Mouse (Mus musculus) forebrain, embryonic 14.5 days (tissue): ENCODE results near the gene Umps. TPM values are rescaled to one million over a fixed set of nuclear protein-coding genes. Genes with fewer than 3 reads are reported as not detected.

Experiments used
- ATAC-seq: fragments of 200-750 bp; cut with Nextera tagmentation; 2 replicates; pipeline ENCODE4 v1.8.0; 2017; ENCODE audit warnings: mild to moderate bottlenecking, moderate library complexity
- DNase-seq: peaks from one replicate; pipeline ENCODE4 v3.0.0-alpha.2; 2015; ENCODE audit warnings: low spot score
- H3K27ac ChIP-seq: fragments of 300-500 bp; sonication (generic); 2 replicates; pipeline ENCODE4 v1.5.1; 2014; ENCODE audit warnings: low read depth, mild to moderate bottlenecking, control low read depth, low read length, moderate library complexity
- H3K27me3 ChIP-seq: fragments of 300-500 bp; sonication (generic); replicated peaks from 2 replicates; pipeline ENCODE4 v1.6.1; 2014; ENCODE audit warnings: low read length, control low read depth, mixed read lengths; ENCODE audit not compliant: control insufficient read depth, insufficient read depth
- H3K36me3 ChIP-seq: fragments of 300-500 bp; sonication (generic); 2 replicates; pipeline ENCODE4 v1.6.1; 2014; ENCODE audit warnings: low read length, control low read depth; ENCODE audit not compliant: control insufficient read depth, insufficient read depth
- H3K4me1 ChIP-seq: fragments of 300-500 bp; sonication (generic); 2 replicates; pipeline ENCODE4 v1.6.1; 2014; ENCODE audit warnings: antibody characterized with exemption, low read length, control low read depth; ENCODE audit not compliant: control insufficient read depth, insufficient read depth
- H3K4me2 ChIP-seq: fragments of 300-500 bp; sonication (generic); 2 replicates; pipeline ENCODE4 v1.6.1; 2014; ENCODE audit warnings: mild to moderate bottlenecking, control low read depth, low read length
- H3K4me3 ChIP-seq: fragments of 300-500 bp; sonication (generic); 2 replicates; pipeline ENCODE4 v1.5.1; 2014; ENCODE audit warnings: low read depth, low read length, control low read depth
- H3K9ac ChIP-seq: fragments of 300-500 bp; sonication (generic); 2 replicates; pipeline ENCODE4 v1.6.1; 2014; ENCODE audit warnings: mild to moderate bottlenecking, low read length, control low read depth, moderate library complexity
- H3K9me3 ChIP-seq: fragments of 300-500 bp; sonication (generic); replicated peaks from 2 replicates; pipeline ENCODE4 v1.6.1; 2016; ENCODE audit warnings: low read length, control low read depth, mixed read lengths; ENCODE audit not compliant: control insufficient read depth
- WGBS: fragments of 180-500 bp; shearing (Covaris S2); extraction: QIAGEN DNeasy Blood & Tissue Kit; methylation state at CpG from one replicate; pipeline ENCODE4 v1.1.7; 2014; 5-methylcytosine and 5-hydroxymethylcytosine counted together
- polyA plus RNA-seq: library from polyadenylated mRNA; unstranded; fragments of >200 nt; fragmentation: Nextera tagmentation; extraction: Ambion mirVana; gene quantifications from 2 replicates; pipeline ENCODE4 v1.2.1, GENCODE M21; 2014

The Umps gene
- polyA plus RNA-seq, 1 experiment from 2014 or later, result 39.6 TPM

DNA sequence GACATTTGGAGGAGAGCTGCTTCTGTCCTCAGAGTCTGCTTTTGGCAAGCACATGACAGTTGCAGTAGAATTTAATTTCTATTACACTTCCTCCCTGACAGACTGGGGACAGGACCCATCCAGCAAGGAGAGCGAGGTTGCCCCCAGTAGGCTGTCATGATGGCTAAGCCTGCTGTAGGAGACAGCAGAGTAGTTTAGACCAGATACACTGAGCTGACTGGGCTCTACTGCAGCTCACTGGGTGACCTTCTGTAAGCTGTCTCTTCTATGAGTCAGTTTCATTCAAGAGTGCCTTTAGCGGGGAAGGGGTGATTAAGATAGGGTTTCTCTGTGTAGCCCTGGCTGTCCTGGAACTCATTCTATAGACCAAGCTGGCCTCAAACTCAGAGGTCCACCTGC, 27.7 kb downstream of the Umps start:
- Histone ChIP-seq H3K27me3 (no peaks in the 10 kb centered on the region), H3K4me1 (peaks cover 15% of the 10 kb centered on the region), H3K9me3 (no peaks in the 10 kb centered on the region), H3K36me3 (no peaks in the 10 kb centered on the region), H3K9ac (no peak overlapping the region), H3K27ac (no peak overlapping the region), H3K4me3 (no peak overlapping the region), H3K4me2 (no peak overlapping the region)
- no peak for ATAC-seq
- WGBS, result 89% methylated on average over 2 of the region's 2 CpGs
- no peak for DNase-seq

DNA sequence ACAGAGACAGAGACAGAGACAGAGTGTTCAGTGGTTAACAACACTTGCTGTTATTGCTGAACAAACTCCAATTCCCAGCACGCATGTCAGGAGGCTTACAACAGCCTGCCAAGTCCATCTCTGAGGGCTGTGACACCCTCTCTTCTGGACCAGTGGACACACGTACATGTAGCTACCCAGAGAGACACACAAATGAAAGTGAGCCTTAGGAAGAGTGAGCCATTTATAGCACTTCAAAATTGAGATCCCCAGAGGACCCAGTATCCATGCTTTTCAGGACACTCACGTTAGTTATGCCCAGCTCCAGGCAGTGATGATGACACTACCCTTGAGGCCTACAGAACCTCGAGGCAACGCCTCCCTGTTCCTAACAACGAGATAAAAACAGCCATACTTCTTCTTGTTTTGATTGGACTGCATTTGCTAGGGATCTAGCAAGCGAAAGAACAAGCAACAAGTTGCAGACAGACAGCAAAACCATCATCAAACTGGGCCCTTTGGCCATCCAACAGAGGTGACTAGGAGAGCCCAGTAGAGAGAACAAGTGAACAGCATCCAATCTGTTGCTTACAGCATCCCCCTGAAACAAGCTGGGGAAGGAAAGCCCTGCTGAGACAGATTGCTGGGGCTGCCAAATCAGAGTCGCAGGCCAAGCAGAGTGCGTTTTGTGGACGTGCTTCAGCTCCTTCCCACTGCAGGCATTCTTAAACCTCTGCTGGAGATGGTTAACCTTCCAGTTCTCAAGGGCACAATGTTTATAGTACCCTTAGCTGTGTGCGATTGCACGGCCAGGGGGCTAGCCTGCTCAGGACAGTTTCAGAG, 28.3 kb downstream of the Umps start:
- ATAC-seq, result no peak
- Histone ChIP-seq H3K4me2 (no peak overlapping the region), H3K4me1 (peaks cover 18% of the 10 kb centered on the region)

DNA sequence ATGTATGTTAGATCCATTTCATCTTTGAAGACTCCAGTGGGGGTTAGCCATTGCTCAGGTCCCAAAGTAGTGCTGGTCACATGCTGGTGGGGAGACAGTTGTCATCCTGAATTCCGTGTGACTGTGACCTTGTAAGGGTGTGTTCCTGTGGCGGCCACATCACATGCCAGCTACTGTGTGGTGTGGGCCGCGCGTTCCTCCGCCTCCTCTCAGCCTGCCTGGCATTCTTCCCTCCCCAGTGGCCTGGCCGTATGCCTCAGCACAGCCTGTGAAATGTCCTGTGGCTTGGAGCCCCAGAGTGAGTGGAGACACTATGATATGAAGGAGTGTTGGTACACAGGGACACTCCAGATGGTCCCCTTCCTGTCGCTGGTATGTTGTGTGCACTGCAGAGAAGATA, 29.3 kb downstream of the Umps start:
- no peak for ATAC-seq
- no peak for DNase-seq
- Histone ChIP-seq H3K36me3 (no peaks in the 10 kb centered on the region), H3K27me3 (no peaks in the 10 kb centered on the region), H3K4me2 (no peak overlapping the region), H3K27ac (no peak overlapping the region), H3K9me3 (no peaks in the 10 kb centered on the region), H3K9ac (no peak overlapping the region), H3K4me1 (peaks cover 18% of the 10 kb centered on the region), H3K4me3 (no peak overlapping the region)
- 84% methylated on average over 8 of the region's 8 CpGs for WGBS

More for the DNA sequence above, 28.3 kb downstream of the Umps start:
- H3K27ac ChIP-seq, result no peak overlapping the region
- no peaks in the 10 kb centered on the region for H3K36me3 ChIP-seq
- no peaks in the 10 kb centered on the region for H3K27me3 ChIP-seq
- H3K4me3 ChIP-seq, result no peak overlapping the region
- H3K9me3 ChIP-seq, result no peaks in the 10 kb centered on the region
- no peak overlapping the region for H3K9ac ChIP-seq
- DNase-seq, result no peak
- WGBS, result 82% methylated on average over 12 of the region's 12 CpGs

DNA sequence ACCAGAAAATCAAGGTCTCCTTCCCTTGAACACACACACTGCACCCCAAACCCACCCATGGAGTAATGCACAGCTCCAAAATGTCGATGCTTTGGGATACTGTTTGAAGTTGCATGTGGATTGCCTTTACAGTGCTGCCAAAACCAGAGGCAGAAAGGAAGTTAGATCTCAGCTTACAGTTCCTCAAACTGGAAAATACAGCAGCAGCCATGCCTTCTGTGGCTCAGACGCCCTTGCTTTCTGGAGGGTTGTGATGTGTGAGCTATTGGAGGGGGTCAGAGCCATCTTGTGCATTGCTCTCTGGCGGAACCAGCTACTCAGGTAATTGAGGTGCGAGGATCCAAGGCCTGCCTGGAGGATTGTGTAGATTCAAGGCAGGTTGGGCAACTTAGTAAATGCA, 30.0 kb downstream of the Umps start:
- no peaks in the 10 kb centered on the region for H3K27me3 ChIP-seq
- WGBS, result 91% methylated on average over 4 of the region's 4 CpGs
- H3K4me1 ChIP-seq, result peaks cover 16% of the 10 kb centered on the region
- ATAC-seq (no peak), DNase-seq (no peak)
- H3K4me3 ChIP-seq, result no peak overlapping the region
- no peaks in the 10 kb centered on the region for H3K36me3 ChIP-seq
- H3K4me2 ChIP-seq, result no peak overlapping the region
- no peaks in the 10 kb centered on the region for H3K9me3 ChIP-seq
- no peak overlapping the region for H3K9ac ChIP-seq
- H3K27ac ChIP-seq, result no peak overlapping the region

DNA sequence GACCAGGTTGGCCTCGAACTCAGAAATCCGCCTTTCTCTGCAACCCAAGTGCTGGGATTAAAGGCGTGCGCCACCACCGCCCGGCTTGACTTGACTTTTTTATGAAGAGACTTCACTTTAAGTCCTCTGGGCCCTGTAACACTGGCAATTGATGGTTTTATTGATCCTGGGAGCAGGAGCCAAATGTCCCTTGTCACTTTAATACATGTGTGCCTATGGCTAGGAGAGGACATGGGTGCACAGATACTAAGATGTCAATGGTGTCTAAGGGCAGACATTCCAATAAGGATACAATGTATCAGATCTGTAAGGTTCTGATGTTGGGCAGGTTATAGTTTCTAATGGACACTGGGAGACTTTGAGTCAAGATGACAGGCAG, 31.4 kb downstream of the Umps start:
- Histone ChIP-seq H3K27ac (no peak overlapping the region), H3K4me2 (no peak overlapping the region), H3K4me3 (no peak overlapping the region), H3K9ac (no peak overlapping the region), H3K9me3 (no peaks in the 10 kb centered on the region), H3K36me3 (no peaks in the 10 kb centered on the region), H3K4me1 (peaks cover 9% of the 10 kb centered on the region), H3K27me3 (no peaks in the 10 kb centered on the region)
- no peak for ATAC-seq
- no peak for DNase-seq
- WGBS, result 90% methylated on average over 6 of the region's 6 CpGs

DNA sequence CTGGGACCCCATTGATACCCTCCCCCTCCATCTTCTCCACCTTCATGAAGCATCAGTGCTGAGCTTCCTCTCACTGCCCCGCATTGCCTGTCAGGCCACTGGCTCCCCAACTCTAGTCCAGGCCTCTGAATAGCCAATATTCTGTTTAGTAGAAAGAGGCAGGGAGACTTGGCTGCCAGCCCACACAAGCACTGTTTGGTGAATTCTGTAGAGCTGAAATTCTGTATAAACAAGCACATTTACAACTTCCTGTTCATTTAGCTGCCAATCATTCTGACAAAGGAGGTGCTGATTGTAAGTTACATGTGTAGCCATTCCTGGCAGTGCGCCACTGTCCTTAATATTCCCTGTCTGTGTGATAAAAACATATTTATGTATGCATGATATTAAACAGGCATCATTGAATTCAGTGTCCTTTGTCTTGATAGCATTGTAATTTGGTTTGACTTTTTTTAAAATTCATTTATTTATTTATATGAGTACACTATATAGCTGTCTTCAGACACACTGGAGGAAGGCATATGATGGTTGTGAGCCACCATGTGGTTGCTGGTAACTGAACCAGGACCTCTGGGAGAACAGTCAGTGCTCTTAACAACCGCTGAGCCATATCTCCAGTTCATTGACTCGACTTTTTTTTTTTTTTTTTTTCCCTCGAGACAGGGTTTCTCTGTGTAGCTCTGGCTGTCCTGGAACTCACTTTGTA, 32.0 kb downstream of the Umps start:
- peak; percentile 94 for DNase-seq
- ATAC-seq, result peak; percentile 84

DNA sequence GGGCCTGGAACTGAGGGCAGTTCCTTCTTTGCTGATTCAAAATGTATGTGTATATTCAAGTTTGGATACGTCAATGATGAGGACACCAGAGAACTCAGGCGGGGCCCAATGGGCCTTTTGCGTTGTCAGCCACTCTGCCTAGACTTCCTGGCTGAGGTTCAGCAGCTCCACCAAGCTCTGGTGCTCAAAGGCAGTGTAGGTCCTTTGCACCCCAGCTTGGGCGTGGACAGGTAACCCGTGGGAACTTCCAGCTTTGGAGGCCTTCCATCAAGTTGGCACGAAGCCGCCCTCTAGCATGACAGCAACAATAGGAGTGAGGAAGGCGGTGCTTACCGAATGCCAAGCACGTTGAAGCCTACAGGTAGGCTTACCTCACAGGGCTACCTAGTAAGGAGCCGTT, 33.4 kb downstream of the Umps start:
- H3K4me3 ChIP-seq, result no peak overlapping the region
- H3K4me1 ChIP-seq, result peaks cover 13% of the 10 kb centered on the region
- no peak overlapping the region for H3K9ac ChIP-seq
- no peak overlapping the region for H3K4me2 ChIP-seq
- no peaks in the 10 kb centered on the region for H3K9me3 ChIP-seq
- no peaks in the 10 kb centered on the region for H3K27me3 ChIP-seq
- ATAC-seq, result no peak
- DNase-seq, result no peak
- 94% methylated on average over 11 of the region's 11 CpGs for WGBS
- H3K36me3 ChIP-seq, result no peaks in the 10 kb centered on the region
- no peak overlapping the region for H3K27ac ChIP-seq

More for the DNA sequence above, 32.0 kb downstream of the Umps start:
- Histone ChIP-seq H3K27me3 (no peaks in the 10 kb centered on the region), H3K9me3 (no peaks in the 10 kb centered on the region), H3K4me2 (no peak overlapping the region), H3K4me1 (peaks cover 9% of the 10 kb centered on the region), H3K27ac (peak overlapping the region; percentile 52; the same call in 1 of the 2 replicates), H3K36me3 (no peaks in the 10 kb centered on the region), H3K4me3 (no peak overlapping the region), H3K9ac (no peak overlapping the region)
- WGBS, result 38% methylated on average over 5 of the region's 5 CpGs

DNA sequence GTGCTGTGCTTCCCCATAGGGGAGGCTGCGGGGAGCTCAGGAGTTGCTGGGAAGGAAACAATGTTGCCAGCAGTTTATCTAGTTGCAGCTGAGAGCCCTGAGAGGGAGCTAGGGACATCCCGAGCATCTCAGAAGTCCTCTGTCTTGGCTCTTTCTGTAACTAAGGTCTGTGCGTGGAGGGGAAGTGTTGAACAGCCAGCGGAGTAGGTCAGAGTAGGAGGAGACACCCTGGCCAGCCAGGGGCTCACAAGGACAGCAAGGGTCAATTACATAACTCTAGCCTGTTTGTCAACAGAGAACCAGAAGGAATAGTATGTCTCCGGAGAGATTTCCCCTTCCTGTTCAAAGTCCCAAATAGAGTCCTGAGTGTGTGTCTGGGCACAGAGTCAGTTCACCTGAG, 34.7 kb downstream of the Umps start:
- H3K9ac ChIP-seq, result no peak overlapping the region
- WGBS, result 67% methylated on average over 5 of the region's 5 CpGs
- no peak overlapping the region for H3K4me2 ChIP-seq
- no peak for ATAC-seq
- H3K36me3 ChIP-seq, result no peaks in the 10 kb centered on the region
- no peaks in the 10 kb centered on the region for H3K27me3 ChIP-seq
- H3K9me3 ChIP-seq, result no peaks in the 10 kb centered on the region
- no peak overlapping the region for H3K4me3 ChIP-seq
- H3K27ac ChIP-seq, result no peak overlapping the region
- DNase-seq, result no peak
- H3K4me1 ChIP-seq, result peaks cover 13% of the 10 kb centered on the region

DNA sequence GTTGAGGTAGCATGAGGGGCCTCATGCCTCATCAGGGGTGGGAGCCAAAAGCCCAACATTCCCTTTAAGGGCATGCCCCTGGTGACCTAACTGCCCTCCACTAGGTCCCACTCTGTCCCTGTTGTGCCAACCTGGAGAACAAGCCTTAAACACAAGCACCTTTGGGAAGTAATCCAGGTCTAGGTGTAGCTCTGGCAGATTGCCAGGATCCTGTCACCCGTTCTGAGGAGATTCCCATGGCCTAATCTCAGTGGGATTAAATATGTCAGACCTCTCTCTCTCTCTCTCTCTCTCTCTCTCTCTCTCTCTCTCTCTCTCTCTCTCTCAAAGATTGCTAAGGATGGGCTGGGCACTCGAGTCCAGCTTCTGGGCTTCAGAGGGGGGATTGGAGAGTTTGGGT, 35.2 kb downstream of the Umps start:
- H3K36me3 ChIP-seq, result no peaks in the 10 kb centered on the region
- no peak overlapping the region for H3K27ac ChIP-seq
- H3K4me2 ChIP-seq, result no peak overlapping the region
- WGBS, result 31% methylated on average over 2 of the region's 2 CpGs
- no peak for ATAC-seq
- peaks cover 13% of the 10 kb centered on the region for H3K4me1 ChIP-seq
- no peak overlapping the region for H3K4me3 ChIP-seq
- DNase-seq, result no peak
- H3K9ac ChIP-seq, result no peak overlapping the region
- H3K9me3 ChIP-seq, result no peaks in the 10 kb centered on the region
- no peaks in the 10 kb centered on the region for H3K27me3 ChIP-seq
